Mouse (Mus musculus): ENCODE data around the gene Slfnl1.

The Slfnl1 gene

DNA sequence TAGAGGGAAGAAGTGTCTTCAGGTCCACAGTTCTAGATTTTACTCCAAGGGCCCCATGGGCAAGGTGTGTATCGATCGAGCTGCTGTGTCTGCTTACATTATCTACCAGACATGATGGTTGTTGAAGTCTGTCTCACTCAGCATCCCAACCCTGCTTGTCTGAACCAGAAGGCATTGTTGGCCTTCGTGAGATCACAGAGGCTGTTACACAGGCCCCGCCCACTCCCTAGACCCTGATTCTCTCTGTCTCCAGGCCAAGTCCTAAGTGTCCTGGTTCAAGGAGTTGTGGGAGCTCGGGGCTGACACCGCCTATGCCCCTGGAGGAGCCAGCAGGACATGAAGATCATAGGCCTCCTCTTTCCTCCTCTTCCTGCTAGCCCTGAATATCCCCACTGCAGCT, at the start of gene Slfnl1:
Slfnl1 (plus strand) TSS at position 246 of the 400 bp plus-strand sequence.
- DNase-seq (ENCODE audit: low spot score in 2 of 2), result no peak

DNA sequence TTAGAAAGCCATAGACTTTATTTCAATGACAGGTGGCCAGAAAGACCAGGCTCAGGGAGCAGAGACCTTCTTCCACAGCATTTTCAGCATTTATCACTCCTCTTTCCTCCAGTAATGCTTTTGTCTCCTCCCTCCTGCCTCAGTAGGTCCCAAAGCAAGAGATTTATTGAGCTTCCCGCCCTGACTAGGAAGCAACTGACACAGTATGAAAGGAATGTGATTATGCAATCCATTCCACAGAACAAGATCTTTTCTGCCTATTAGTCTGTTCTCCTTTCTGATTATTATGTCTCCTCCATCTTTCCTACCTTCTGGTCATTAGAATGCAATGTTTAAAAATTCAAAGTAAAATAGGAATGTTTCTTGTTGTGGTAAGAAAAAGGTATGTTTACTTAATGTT, 44.3 kb upstream of the Slfnl1 start:
- no peak for DNase-seq (ENCODE audit: low spot score in 2 of 2)

DNA sequence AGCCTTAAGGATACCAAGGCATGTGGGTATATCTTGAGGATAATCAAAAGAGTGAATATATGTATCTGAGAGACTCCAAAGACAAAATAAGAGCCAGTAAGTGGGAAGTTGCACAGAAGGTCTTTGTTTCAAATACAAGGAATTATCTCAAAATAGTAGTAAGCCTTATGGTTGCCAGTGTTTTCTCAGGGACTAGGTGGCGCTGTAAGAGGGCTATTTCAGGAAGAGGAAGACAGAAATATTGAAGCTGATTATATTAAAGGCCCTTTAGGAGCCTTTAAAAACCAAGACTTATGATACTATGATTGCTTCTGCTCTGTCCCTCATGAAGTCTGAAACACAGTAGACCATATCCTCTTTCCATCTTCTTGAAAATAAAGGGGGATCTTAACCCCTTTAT, 25.1 kb upstream of the Slfnl1 start:
- no peak for DNase-seq (ENCODE audit: low spot score in 2 of 2)

DNA sequence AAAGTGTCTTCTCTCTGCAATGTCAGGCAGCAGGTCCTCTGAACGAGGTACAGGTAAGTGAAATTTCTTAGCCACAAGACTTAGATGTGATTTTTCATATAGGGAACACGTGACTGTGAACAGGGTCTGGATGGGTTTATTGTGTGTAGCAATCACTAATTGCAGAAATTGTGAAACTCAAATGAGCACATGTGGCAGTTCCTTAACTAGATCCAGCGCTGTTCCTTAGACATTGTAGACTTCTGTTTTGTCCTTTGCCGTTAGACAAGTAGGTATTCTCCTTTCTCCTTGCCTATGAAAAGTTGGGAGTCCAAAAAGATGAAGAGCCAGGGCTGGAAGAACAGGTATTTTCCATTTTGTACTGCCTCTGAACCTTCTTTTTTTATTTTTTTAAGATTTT, 20.8 kb upstream of the Slfnl1 start:
- DNase-seq (ENCODE audit: low spot score in 2 of 2), result no peak

DNA sequence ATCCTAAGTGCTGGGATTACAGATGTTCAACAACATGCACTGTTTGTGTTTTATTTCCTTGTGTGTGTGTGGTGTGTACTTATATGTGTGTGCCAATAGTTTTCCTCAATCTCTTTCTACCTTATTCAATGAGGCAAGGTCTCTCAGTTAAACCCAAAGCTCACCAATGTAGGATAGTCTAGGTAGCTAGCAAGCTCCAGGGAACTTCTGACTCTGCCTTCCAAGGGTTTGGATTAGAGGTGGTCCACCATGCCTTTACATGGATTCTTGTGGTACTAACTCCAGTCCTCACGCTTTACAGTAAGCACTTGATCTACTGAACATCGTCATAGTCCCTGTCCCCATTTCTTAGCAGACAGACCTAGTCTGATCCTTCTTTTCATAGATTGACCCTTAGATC, 17.7 kb upstream of the Slfnl1 start:
- DNase-seq (ENCODE audit: low spot score in 2 of 2), result no peak

DNA sequence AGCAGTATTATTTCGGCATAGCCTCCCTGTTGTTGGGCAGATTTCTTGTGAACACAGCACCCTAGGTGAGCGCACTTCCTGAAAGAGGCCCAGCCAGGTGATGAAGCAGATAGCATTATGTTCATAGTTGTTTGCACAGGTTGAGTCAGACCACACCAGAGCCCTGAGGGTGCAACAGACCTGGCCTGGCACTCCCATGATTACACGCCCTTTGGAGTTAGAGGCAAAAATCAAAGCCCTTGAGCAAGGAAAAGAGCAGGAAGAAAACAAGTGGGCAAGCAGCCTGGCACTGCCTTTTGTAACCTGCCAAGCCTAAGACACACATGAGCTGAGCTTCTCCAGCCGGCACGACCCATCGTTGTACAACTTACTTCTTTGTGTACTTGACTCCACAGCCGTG, 15.5 kb upstream of the Slfnl1 start:
- no peak for DNase-seq (ENCODE audit: low spot score in 2 of 2)

DNA sequence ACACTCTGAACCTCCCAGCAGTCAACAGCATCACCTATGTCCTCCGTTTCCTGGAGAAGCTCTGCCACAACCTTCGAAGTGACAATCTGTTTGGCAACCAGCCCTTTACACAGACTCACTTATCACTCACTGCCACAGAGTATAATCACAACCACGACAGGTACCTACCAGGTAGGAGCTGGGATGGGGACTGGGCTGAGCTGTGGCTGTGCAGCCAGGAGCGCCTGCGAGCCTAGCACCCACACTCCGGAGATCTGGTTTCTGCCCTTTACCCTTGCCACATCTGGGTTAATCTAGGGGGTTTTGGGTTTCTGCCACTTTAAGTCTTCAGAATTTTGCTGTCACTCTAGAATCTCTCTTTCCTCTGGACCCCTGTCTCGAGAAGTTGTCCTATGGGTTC, 15.1 kb upstream of the Slfnl1 start:
- no peak for DNase-seq (ENCODE audit: low spot score in 2 of 2)

DNA sequence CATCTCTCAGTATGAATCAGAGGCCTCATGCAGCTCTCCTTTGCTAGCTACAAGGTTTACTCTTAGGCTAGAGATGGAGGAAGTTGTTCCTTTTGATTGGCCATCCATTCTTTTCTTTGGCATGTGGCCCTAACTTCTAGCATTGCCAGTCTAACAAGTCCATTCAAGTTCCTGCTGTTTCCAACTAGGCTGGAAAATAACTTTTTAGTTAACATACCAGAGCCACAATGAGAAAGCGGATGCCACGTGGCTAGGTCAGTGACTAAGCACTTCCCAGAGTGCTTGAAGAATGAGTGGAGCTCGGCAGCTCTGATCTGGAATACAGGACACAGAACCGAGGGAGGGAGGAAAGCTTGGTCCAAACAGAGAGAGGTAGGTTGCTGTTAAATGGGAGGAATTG, 14.7 kb upstream of the Slfnl1 start:
- no peak for DNase-seq (ENCODE audit: low spot score in 2 of 2)

DNA sequence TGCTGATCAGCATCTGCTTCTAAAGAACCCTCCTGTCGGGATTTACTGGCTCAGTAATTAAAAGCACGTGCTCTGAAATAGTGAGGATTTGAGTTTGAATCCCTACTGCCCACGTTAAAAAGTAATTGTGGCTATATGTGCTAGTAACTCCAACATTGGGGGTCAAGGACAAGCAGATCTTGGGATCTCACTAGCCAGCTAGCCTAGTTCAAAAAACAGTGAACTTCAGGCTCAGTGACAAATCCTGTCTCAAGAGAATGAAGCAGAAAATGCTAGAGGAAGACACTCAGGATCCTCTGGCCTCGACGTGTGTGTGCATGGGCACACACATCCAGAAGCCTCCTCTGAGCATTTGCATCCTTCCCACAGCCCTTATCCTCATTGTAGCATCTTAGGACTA, 10.3 kb upstream of the Slfnl1 start:
- no peak for DNase-seq (ENCODE audit: low spot score in 2 of 2)

DNA sequence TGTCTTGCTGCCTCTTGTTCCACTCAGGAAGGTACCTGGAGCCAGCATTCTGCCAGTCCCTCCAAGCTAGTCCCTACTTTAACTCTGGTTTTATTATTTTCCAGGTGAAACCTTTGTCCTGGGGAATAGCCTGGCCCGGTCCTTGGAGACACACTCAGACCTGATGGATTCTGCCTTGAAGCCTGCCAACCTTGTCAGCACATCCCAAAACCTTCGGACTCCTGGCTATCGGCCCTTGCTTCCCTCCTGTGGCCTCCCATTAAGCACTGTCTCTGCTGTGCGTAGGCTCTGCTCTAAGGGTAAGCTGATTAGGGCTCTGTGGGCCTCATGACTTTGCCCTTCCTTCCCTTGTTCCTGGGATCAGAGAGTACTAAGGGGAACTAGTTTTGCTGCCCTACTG, 9.7 kb upstream of the Slfnl1 start:
- no peak for DNase-seq (ENCODE audit: low spot score in 2 of 2)

DNA sequence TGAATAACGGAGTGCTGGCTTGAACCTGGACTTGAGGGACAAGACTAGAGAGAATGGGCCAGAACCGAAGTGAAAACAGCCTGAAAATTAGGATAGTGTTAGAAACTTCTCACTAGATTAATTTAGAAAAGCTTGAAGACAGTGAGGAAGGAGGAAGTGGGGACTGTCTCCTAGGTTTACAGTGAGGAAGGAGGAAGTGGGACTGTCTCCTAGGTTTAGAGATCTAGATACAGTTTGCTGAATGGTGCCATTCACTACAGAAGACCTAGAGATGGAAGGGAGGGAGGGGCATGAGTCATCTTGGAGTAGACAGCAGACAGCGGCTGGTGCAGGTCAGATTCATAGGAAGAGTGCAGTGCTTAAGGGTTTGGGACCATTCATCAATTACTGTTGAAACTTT, 8.9 kb upstream of the Slfnl1 start:
- no peak for DNase-seq (ENCODE audit: low spot score in 2 of 2)

DNA sequence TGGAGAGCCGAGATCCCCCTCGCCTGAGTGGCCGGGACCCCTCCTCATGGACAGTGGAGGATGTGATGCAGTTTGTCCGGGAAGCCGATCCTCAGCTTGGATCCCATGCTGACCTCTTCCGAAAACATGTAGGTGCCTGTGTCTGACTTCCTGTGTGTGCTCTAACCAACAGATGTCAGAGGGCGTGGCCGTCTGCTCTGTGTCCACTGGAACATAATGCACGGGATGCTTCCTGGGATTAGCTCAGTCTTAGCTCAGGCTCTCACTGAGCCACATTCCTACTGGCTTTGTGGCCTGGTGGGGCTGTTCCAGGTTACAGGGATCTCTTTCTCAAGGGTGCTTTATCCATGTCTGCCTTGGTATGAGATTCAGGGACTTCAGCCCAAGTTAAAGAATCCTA, 3.9 kb upstream of the Slfnl1 start:
- DNase-seq (ENCODE audit: low spot score in 2 of 2), result no peak

DNA sequence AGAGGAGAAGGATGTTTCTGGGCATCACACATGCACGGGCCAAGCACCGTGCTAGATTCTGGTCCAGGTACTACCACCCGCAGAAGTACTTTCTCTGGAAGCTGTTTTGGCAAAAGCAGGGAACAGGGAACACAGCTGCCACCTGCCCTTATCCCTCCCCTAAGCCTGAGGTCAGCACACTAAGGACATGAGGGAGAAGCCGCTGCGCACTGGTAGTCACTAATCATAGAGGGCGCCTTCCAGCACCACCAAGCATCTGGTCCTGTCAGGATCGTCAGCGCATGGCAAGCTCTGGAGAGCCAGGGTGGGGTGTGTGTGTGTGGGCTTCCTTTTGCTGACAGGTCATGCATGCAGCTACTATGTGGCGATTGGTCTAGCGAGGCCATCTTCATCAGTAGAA, 6.6 kb downstream of the Slfnl1 start:
- no peak for DNase-seq (ENCODE audit: low spot score in 2 of 2)

DNA sequence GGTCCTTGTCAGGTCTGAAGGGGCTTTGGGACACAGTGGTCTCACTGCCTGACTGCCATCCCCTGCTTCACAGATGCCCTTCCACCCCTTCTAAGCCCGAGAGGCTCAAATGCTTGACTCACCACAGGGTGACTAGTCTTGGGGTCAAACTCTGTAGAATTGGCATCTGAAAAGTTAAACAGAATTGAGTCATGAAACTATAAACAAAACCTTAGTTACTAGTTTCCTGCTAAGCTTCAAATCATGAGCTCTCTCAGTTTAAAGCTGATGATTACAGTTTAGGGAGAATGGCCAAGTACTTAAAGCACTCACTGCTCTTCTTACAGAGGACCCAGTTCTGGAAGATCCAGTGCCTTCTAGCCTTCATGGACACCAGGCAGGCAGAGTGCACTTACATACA, 12.9 kb downstream of the Slfnl1 start:
- no peak for DNase-seq (ENCODE audit: low spot score in 2 of 2)

DNA sequence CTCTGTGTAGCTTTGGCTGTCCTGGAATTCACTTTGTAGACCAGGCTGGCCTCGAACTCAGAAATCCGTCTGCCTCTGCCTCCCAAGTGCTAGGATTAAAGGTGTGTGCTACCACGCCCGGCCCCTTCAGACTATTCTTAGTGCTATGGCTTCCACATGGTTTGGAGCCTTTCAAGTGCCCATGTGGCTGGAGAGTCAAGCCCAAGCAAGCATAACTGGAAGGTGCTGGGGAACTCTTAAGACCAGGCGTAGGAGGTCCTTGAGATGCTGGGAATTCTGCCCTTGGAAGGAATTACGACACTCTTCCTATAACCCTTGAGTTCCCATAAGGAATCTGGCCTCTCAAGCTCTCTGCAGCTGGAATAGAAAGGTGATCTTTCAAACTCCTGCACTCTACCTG, 24.6 kb downstream of the Slfnl1 start:
- DNase-seq (ENCODE audit: low spot score in 2 of 2), result no peak

DNA sequence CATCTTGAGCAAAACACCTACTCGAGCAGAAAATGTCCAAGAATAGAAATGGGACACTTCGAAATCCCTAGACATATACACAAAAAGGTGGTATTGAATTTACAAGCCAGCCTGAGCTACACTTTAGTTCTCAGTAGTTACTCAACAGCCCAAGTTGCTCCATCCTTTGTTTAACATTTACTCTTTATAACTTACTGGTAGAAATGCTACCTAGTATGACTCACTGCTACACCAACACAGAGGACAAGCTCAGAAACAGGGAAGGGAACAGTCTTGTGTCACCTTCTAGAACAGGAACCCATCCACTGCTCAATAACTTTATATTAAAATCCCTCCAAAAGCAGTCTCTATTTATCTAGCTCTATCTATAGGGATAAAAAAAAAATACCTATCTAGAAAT, 33.7 kb downstream of the Slfnl1 start:
- DNase-seq (ENCODE audit: low spot score in 2 of 2), result no peak

DNA sequence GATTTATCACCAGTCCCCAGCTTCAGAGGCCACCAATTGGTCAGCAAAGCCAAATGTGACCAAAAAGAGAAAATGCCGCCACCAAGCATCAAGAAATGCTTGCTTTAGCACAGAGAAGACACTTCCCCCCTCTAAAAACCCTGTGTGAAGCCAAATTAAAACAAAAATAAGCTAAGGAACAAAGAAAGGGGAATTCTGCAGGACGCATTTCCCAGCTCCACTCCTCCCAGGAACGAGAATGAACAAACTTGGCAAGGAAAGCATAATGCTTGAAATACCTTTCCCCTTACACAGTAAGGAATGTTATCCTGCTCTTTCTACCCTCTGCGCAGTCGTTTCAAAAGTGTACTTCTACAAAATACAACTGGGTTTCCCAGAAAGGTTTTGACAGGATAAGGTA, 36.0 kb downstream of the Slfnl1 start:
- DNase-seq (ENCODE audit: low spot score in 2 of 2), result no peak

DNA sequence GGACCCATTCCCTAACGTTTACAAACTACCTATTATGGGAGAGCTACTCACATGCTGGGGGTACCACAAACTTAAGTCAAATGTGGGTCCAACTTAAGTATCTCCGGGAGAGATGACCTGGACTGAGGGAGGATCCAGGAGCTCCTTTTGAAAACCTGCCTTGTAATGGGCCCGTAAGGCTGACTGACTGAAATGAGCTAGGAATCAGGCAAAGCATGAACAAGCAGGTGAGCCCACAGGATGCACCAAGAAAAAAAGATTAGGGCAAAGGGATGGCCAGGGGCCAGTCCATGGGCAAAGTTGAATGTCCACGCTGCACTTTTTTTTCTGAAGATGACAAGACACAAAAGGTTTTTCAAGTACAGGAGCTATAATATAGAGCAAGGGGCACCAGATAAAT, 37.0 kb downstream of the Slfnl1 start:
- DNase-seq (ENCODE audit: low spot score in 2 of 2), result no peak

DNA sequence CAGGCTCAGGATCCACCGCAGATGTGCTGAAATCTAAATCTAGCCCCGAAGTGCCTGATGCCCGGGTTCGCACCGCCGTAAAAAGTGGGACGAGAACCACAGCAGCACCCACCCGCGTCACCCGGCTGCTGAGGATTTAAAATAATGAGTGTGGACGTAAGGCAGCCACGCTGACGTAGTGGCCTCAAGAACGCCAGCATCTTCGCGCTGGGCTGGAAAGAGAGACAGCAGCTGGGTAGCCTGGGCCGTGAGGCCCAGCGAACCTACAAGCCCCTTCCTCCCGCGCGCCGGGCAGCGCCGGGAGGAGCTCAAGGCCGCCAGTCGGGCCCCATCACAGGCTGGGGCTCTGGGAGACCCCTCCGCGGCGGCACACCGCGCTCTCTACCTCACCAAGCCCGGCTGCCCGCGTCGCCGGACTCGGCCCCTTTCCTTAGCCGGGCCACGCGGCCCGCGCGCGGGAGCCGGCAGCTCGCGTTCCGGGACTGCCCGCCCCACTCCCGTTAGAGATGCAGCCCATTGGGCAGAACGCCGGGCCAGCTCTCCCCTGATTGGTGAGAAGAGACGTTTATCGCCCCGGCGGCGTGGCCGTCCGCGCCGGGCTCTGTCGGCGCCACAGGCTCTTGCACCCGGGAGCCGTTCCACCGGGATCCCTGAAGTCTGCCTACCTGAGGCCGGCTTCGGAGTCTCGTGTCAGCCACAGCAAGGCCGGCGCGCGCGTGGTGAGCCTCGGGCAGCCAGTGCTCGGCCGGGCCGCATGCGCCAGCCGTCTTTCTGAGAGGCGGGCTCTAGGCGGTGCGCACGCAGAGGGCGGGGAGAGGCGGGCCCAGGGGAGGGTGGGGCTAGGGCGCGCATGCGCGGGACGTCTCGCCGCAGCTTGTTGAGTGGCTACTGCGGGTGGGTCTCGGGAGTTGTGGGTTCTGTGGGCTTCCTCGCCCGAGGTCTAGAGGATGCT, 37.7 kb downstream of the Slfnl1 start, which contains the start of gene Ctps:
Ctps (minus strand) TSS at position 791 of the 952 bp plus-strand sequence.
- peak; percentile 92 to 94 for DNase-seq (ENCODE audit: low spot score in 2 of 2)

DNA sequence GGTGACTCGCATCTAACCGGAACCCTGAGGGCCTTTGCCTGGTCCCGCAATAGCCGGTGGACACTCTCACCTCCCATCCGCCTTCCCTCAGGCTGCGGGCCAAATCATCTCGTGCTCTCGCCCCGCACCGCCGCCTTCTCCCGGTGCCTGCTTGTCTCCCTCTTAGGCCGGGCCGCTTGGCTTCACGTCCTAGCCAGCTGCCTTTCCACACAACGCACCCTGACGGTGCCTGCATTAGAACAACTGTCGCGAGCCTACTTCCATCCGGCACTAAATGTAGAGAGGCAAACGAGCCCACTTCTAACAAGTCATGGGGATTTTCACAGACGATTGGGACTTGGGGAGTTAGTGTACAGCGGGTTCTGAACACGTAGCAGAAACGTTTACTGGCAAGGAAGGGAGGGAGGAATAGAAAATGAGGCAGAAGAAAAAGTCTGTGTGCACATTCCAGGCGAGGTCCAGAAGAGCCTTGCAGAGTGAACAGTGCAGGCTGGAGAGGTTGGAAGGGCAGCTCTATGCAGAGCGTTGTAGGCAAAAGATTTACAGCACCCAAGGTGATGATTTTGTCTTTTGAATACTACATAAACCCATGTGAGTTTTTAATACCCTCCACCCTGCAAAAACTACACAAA, 38.5 kb downstream of the Slfnl1 start:
- no peak for DNase-seq (ENCODE audit: low spot score in 2 of 2)

DNA sequence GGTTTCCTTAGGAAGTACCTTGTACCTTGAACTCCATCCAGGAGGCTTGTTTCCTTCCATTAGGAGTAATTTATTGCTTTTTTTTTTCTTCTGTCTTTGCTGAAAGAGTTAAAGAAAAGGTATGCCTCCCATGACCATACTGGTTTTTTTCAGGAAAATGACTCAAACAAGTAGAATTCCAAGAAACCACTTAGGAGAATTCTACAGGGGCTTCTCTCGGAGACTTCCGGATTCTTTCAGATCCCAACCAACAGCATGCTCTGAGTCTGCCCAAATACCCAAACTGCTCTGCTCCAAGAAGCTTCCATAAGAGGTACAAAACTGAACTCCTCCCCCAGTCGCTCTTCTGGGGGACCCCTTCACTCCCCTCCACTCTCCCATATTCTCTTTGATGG, 39.0 kb downstream of the Slfnl1 start:
- DNase-seq (ENCODE audit: low spot score in 2 of 2), result no peak

DNA sequence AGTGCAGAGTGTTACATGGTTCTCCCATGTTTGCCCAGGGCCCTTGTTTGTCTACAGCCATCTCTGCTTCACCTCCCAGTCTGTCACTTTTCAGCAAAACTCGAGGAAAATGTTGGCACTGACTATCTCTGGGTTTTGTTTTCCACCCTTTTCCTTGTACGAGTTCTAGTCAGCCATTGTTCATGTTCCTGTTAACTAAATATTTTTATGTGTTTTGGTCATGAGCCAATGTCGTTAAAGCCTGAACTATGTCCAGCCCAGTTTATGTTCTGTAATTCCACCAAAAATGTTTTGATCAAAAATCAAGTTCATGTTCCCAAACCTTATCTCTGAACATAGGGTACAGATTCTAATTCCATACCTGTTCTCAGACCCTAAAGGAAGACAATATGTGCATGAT, 39.7 kb downstream of the Slfnl1 start:
- no peak for DNase-seq (ENCODE audit: low spot score in 2 of 2)

DNA sequence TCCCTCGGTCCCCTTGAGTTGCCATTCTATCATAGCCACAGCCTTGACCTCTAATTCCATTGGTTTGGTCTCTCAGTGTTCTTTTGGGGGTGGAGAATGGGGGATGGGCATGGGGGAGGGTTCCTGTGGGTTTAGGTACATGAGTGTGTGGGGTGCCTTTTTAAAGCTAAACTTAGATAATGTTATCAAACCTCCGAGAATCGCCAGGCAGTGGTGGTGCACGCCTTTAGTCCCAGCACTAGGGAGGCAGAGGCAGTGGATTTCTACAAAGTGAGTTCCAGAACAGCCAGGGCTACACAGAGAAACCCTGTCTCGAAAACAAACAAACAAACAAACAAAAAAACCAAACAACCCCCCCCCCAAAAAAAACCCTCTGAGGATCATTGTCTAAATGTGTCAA, 48.9 kb downstream of the Slfnl1 start:
- DNase-seq (ENCODE audit: low spot score in 2 of 2), result no peak
